Mouse (Mus musculus): ENCODE results near the gene Hbb-bs. TPM values are rescaled to one million over a fixed set of nuclear protein-coding genes. Genes with fewer than 3 reads are reported as not detected.

The Hbb-bs gene
- 2,689 TPM for polyA plus RNA-seq (2015; fragmentation: Illumina TruSeq; extraction: RNeasy Lipid Tissue Mini Kit (QIAGEN cat#74804); ENCODE audit: insufficient read depth, low read depth, low replicate concordance)

GRCm38 (mm10) chr7:103827808-103828207 lies at the start of gene Hbb-bs:
TSS of gene Hbb-bs (minus strand) at chr7:103828096.

GRCm38 (mm10) chr7:103853090-103853489 lies 25.2 kb upstream of the Hbb-bs start, which contains the start of gene Hbb-y:
TSS of gene Hbb-y (minus strand) at chr7:103853216.

GRCm38 (mm10) chr7:103843034-103843433 lies 15.1 kb upstream of the Hbb-bs start, which contains the start of gene Hbb-bh1:
TSS of gene Hbb-bh1 (minus strand) at chr7:103843164.

GRCm38 (mm10) chr7:103840268-103840667 lies 12.4 kb upstream of the Hbb-bs start, which contains the start of gene Hbb-bh2:
TSS of gene Hbb-bh2 (minus strand) at chr7:103840520.

GRCm38 (mm10) chr7:103813766-103814165 lies 14.1 kb downstream of the Hbb-bs start, which contains the start of gene Hbb-bt:
TSS of gene Hbb-bt (minus strand) at chr7:103813996.

GRCm38 (mm10) chr7:103791721-103792120 lies 36.2 kb downstream of the Hbb-bs start, which contains the start of gene Olfr67:
TSS of gene Olfr67 (minus strand) at chr7:103791821.

GRCm38 (mm10) chr7:103779598-103779997 lies 48.3 kb downstream of the Hbb-bs start, which contains the start of gene Olfr68:
TSS of gene Olfr68 (minus strand) at chr7:103779698.

Other genes starting within 250 kb of the Hbb-bs start
- gene Olfr618, start 238.0 kb downstream of the Hbb-bs start, polyA plus RNA-seq (2015; fragmentation: Illumina TruSeq; extraction: RNeasy Lipid Tissue Mini Kit (QIAGEN cat#74804); ENCODE audit: insufficient read depth, low read depth, low replicate concordance): not detected
- gene Olfr619, start 227.5 kb downstream of the Hbb-bs start, polyA plus RNA-seq (2015; fragmentation: Illumina TruSeq; extraction: RNeasy Lipid Tissue Mini Kit (QIAGEN cat#74804); ENCODE audit: insufficient read depth, low read depth, low replicate concordance): not detected
- not detected for gene Olfr620, start 215.6 kb downstream of the Hbb-bs start, polyA plus RNA-seq (2015; fragmentation: Illumina TruSeq; extraction: RNeasy Lipid Tissue Mini Kit (QIAGEN cat#74804); ENCODE audit: insufficient read depth, low read depth, low replicate concordance)
- gene Olfr622, start 185.4 kb downstream of the Hbb-bs start, polyA plus RNA-seq (2015; fragmentation: Illumina TruSeq; extraction: RNeasy Lipid Tissue Mini Kit (QIAGEN cat#74804); ENCODE audit: insufficient read depth, low read depth, low replicate concordance): not detected
- not detected for gene Olfr623, start 164.4 kb downstream of the Hbb-bs start, polyA plus RNA-seq (2015; fragmentation: Illumina TruSeq; extraction: RNeasy Lipid Tissue Mini Kit (QIAGEN cat#74804); ENCODE audit: insufficient read depth, low read depth, low replicate concordance)
- not detected for gene Olfr624, start 156.9 kb downstream of the Hbb-bs start, polyA plus RNA-seq (2015; fragmentation: Illumina TruSeq; extraction: RNeasy Lipid Tissue Mini Kit (QIAGEN cat#74804); ENCODE audit: insufficient read depth, low read depth, low replicate concordance)
- not detected for gene Olfr625-ps1, start 145.4 kb downstream of the Hbb-bs start, polyA plus RNA-seq (2015; fragmentation: Illumina TruSeq; extraction: RNeasy Lipid Tissue Mini Kit (QIAGEN cat#74804); ENCODE audit: insufficient read depth, low read depth, low replicate concordance)
- not detected for gene Olfr243, start 113.4 kb downstream of the Hbb-bs start, polyA plus RNA-seq (2015; fragmentation: Illumina TruSeq; extraction: RNeasy Lipid Tissue Mini Kit (QIAGEN cat#74804); ENCODE audit: insufficient read depth, low read depth, low replicate concordance)
- gene Olfr628, start 97.7 kb downstream of the Hbb-bs start, polyA plus RNA-seq (2015; fragmentation: Illumina TruSeq; extraction: RNeasy Lipid Tissue Mini Kit (QIAGEN cat#74804); ENCODE audit: insufficient read depth, low read depth, low replicate concordance): not detected
- gene Olfr629, start 83.2 kb downstream of the Hbb-bs start, polyA plus RNA-seq (2015; fragmentation: Illumina TruSeq; extraction: RNeasy Lipid Tissue Mini Kit (QIAGEN cat#74804); ENCODE audit: insufficient read depth, low read depth, low replicate concordance): not detected
- not detected for gene Olfr630, start 70.8 kb downstream of the Hbb-bs start, polyA plus RNA-seq (2015; fragmentation: Illumina TruSeq; extraction: RNeasy Lipid Tissue Mini Kit (QIAGEN cat#74804); ENCODE audit: insufficient read depth, low read depth, low replicate concordance)
- gene Olfr69, start 56.5 kb downstream of the Hbb-bs start, polyA plus RNA-seq (2015; fragmentation: Illumina TruSeq; extraction: RNeasy Lipid Tissue Mini Kit (QIAGEN cat#74804); ENCODE audit: insufficient read depth, low read depth, low replicate concordance): not detected
- gene Olfr68, start 48.4 kb downstream of the Hbb-bs start, polyA plus RNA-seq (2015; fragmentation: Illumina TruSeq; extraction: RNeasy Lipid Tissue Mini Kit (QIAGEN cat#74804); ENCODE audit: insufficient read depth, low read depth, low replicate concordance): not detected
- not detected for gene Olfr67, start 36.3 kb downstream of the Hbb-bs start, polyA plus RNA-seq (2015; fragmentation: Illumina TruSeq; extraction: RNeasy Lipid Tissue Mini Kit (QIAGEN cat#74804); ENCODE audit: insufficient read depth, low read depth, low replicate concordance)
- 331 TPM for gene Hbb-bt, start 14.1 kb downstream of the Hbb-bs start, polyA plus RNA-seq (2015; fragmentation: Illumina TruSeq; extraction: RNeasy Lipid Tissue Mini Kit (QIAGEN cat#74804); ENCODE audit: insufficient read depth, low read depth, low replicate concordance)
- not detected for gene Hbb-bh2, start 12.4 kb upstream of the Hbb-bs start, polyA plus RNA-seq (2015; fragmentation: Illumina TruSeq; extraction: RNeasy Lipid Tissue Mini Kit (QIAGEN cat#74804); ENCODE audit: insufficient read depth, low read depth, low replicate concordance)
- not detected for gene Hbb-bh1, start 15.1 kb upstream of the Hbb-bs start, polyA plus RNA-seq (2015; fragmentation: Illumina TruSeq; extraction: RNeasy Lipid Tissue Mini Kit (QIAGEN cat#74804); ENCODE audit: insufficient read depth, low read depth, low replicate concordance)
- not detected for gene Hbb-y, start 25.1 kb upstream of the Hbb-bs start, polyA plus RNA-seq (2015; fragmentation: Illumina TruSeq; extraction: RNeasy Lipid Tissue Mini Kit (QIAGEN cat#74804); ENCODE audit: insufficient read depth, low read depth, low replicate concordance)
- gene Olfr66, start 58.2 kb upstream of the Hbb-bs start, polyA plus RNA-seq (2015; fragmentation: Illumina TruSeq; extraction: RNeasy Lipid Tissue Mini Kit (QIAGEN cat#74804); ENCODE audit: insufficient read depth, low read depth, low replicate concordance): not detected
- gene Olfr64, start 66.4 kb upstream of the Hbb-bs start, polyA plus RNA-seq (2015; fragmentation: Illumina TruSeq; extraction: RNeasy Lipid Tissue Mini Kit (QIAGEN cat#74804); ENCODE audit: insufficient read depth, low read depth, low replicate concordance): not detected
- gene Olfr65, start 75.4 kb upstream of the Hbb-bs start, polyA plus RNA-seq (2015; fragmentation: Illumina TruSeq; extraction: RNeasy Lipid Tissue Mini Kit (QIAGEN cat#74804); ENCODE audit: insufficient read depth, low read depth, low replicate concordance): not detected
- gene Olfr631, start 100.7 kb upstream of the Hbb-bs start, polyA plus RNA-seq (2015; fragmentation: Illumina TruSeq; extraction: RNeasy Lipid Tissue Mini Kit (QIAGEN cat#74804); ENCODE audit: insufficient read depth, low read depth, low replicate concordance): not detected
- not detected for gene Olfr632, start 106.3 kb upstream of the Hbb-bs start, polyA plus RNA-seq (2015; fragmentation: Illumina TruSeq; extraction: RNeasy Lipid Tissue Mini Kit (QIAGEN cat#74804); ENCODE audit: insufficient read depth, low read depth, low replicate concordance)
- not detected for gene Olfr633, start 116.3 kb upstream of the Hbb-bs start, polyA plus RNA-seq (2015; fragmentation: Illumina TruSeq; extraction: RNeasy Lipid Tissue Mini Kit (QIAGEN cat#74804); ENCODE audit: insufficient read depth, low read depth, low replicate concordance)
- gene Olfr635, start 143.1 kb upstream of the Hbb-bs start, polyA plus RNA-seq (2015; fragmentation: Illumina TruSeq; extraction: RNeasy Lipid Tissue Mini Kit (QIAGEN cat#74804); ENCODE audit: insufficient read depth, low read depth, low replicate concordance): not detected
- gene Olfr638, start 170.7 kb upstream of the Hbb-bs start, polyA plus RNA-seq (2015; fragmentation: Illumina TruSeq; extraction: RNeasy Lipid Tissue Mini Kit (QIAGEN cat#74804); ENCODE audit: insufficient read depth, low read depth, low replicate concordance): not detected
- not detected for gene Olfr639, start 189.2 kb upstream of the Hbb-bs start, polyA plus RNA-seq (2015; fragmentation: Illumina TruSeq; extraction: RNeasy Lipid Tissue Mini Kit (QIAGEN cat#74804); ENCODE audit: insufficient read depth, low read depth, low replicate concordance)
- gene Olfr640, start 197.5 kb upstream of the Hbb-bs start, polyA plus RNA-seq (2015; fragmentation: Illumina TruSeq; extraction: RNeasy Lipid Tissue Mini Kit (QIAGEN cat#74804); ENCODE audit: insufficient read depth, low read depth, low replicate concordance): not detected
- gene Olfr641, start 207.3 kb upstream of the Hbb-bs start, polyA plus RNA-seq (2015; fragmentation: Illumina TruSeq; extraction: RNeasy Lipid Tissue Mini Kit (QIAGEN cat#74804); ENCODE audit: insufficient read depth, low read depth, low replicate concordance): not detected
- not detected for gene Olfr642, start 224.6 kb upstream of the Hbb-bs start, polyA plus RNA-seq (2015; fragmentation: Illumina TruSeq; extraction: RNeasy Lipid Tissue Mini Kit (QIAGEN cat#74804); ENCODE audit: insufficient read depth, low read depth, low replicate concordance)
- gene 4930516K23Rik, start 233.3 kb upstream of the Hbb-bs start, polyA plus RNA-seq (2015; fragmentation: Illumina TruSeq; extraction: RNeasy Lipid Tissue Mini Kit (QIAGEN cat#74804); ENCODE audit: insufficient read depth, low read depth, low replicate concordance): not detected
- not detected for gene Olfr644, start 243.8 kb upstream of the Hbb-bs start, polyA plus RNA-seq (2015; fragmentation: Illumina TruSeq; extraction: RNeasy Lipid Tissue Mini Kit (QIAGEN cat#74804); ENCODE audit: insufficient read depth, low read depth, low replicate concordance)

All from pancreas, adult 10 weeks (tissue).